Mouse (Mus musculus): ENCODE results near the gene Farsa. TPM values are rescaled to one million over a fixed set of nuclear protein-coding genes. Genes with fewer than 3 reads are reported as not detected.

Gene Farsa
- polyA plus RNA-seq, 1 experiment from 2014 or later: 68.2 TPM

- H3K4me2 ChIP-seq (ENCODE audit: low read length): no peak overlapping the region
- no peak overlapping the region for H3K4me3 ChIP-seq (replicated peaks; ENCODE audit: low read depth, low read length)
- DNase-seq (ENCODE audit: low spot score) (no peak), ATAC-seq (replicated peaks; ENCODE audit: low FRiP score, low read depth) (no peak)
- H3K27me3 ChIP-seq (ENCODE audit: insufficient read depth, low read length): no peaks in the 10 kb centered on the region
- H3K9ac ChIP-seq (ENCODE audit: low read depth, low read length): no peak overlapping the region
- H3K4me1 ChIP-seq (replicated peaks; ENCODE audit: insufficient read depth, low read length): no peaks in the 10 kb centered on the region
- no peak overlapping the region for H3K27ac ChIP-seq
- TF ChIP-seq CTCF (IDR thresholded peaks at IDR 0.05; ENCODE audit: low read depth): no peak
- no peaks in the 10 kb centered on the region for H3K9me3 ChIP-seq (replicated peaks; ENCODE audit: low read length)
- H3K36me3 ChIP-seq (ENCODE audit: insufficient read depth, low read length): no peaks in the 10 kb centered on the region
- WGBS: 84% methylated on average over 3 of the region's 3 CpGs
These were observed 43.0 kb upstream of the Farsa start for GRCm38 (mm10) chr8:84813830-84814229.

GRCm38 (mm10) chr8:84814240-84814554 is 42.6 kb upstream of the Farsa start:
- no peak for TF ChIP-seq CTCF (IDR thresholded peaks at IDR 0.05; ENCODE audit: low read depth)
- 89% methylated on average over 11 of the region's 11 CpGs for WGBS
- H3K36me3 ChIP-seq (ENCODE audit: insufficient read depth, low read length): no peaks in the 10 kb centered on the region
- no peak for DNase-seq (ENCODE audit: low spot score)
- H3K27ac ChIP-seq: no peak overlapping the region
- no peaks in the 10 kb centered on the region for H3K4me1 ChIP-seq (replicated peaks; ENCODE audit: insufficient read depth, low read length)
- no peak; the same call in 1 of the 2 replicates for ATAC-seq (replicated peaks; ENCODE audit: low FRiP score, low read depth)
- H3K9ac ChIP-seq (ENCODE audit: low read depth, low read length): no peak overlapping the region
- H3K4me3 ChIP-seq (replicated peaks; ENCODE audit: low read depth, low read length): no peak overlapping the region
- H3K4me2 ChIP-seq (ENCODE audit: low read length): no peak overlapping the region
- H3K27me3 ChIP-seq (ENCODE audit: insufficient read depth, low read length): no peaks in the 10 kb centered on the region
- H3K9me3 ChIP-seq (replicated peaks; ENCODE audit: low read length): no peaks in the 10 kb centered on the region

GRCm38 (mm10) chr8:84814555-84815441 is 42.0 kb upstream of the Farsa start:
- Histone ChIP-seq H3K36me3 (ENCODE audit: insufficient read depth, low read length) (no peaks in the 10 kb centered on the region), H3K4me3 (replicated peaks; ENCODE audit: low read depth, low read length) (no peak overlapping the region), H3K27me3 (ENCODE audit: insufficient read depth, low read length) (no peaks in the 10 kb centered on the region), H3K27ac (no peak overlapping the region), H3K9ac (ENCODE audit: low read depth, low read length) (no peak overlapping the region), H3K9me3 (replicated peaks; ENCODE audit: low read length) (no peaks in the 10 kb centered on the region), H3K4me2 (ENCODE audit: low read length) (no peak overlapping the region), H3K4me1 (replicated peaks; ENCODE audit: insufficient read depth, low read length) (no peaks in the 10 kb centered on the region)
- WGBS: 47% methylated on average over 18 of the region's 19 CpGs
- DNase-seq (ENCODE audit: low spot score) (no peak), ATAC-seq (replicated peaks; ENCODE audit: low FRiP score, low read depth) (peak; percentile 12; the same call in 1 of the 2 replicates)
- no peak for TF ChIP-seq CTCF (IDR thresholded peaks at IDR 0.05; ENCODE audit: low read depth)

GRCm38 (mm10) chr8:84815547-84815946 is 41.2 kb upstream of the Farsa start:
- WGBS: 8% methylated on average over 9 of the region's 9 CpGs
- no peaks in the 10 kb centered on the region for H3K4me1 ChIP-seq (replicated peaks; ENCODE audit: insufficient read depth, low read length)
- no peaks in the 10 kb centered on the region for H3K27me3 ChIP-seq (ENCODE audit: insufficient read depth, low read length)
- TF ChIP-seq CTCF (IDR thresholded peaks at IDR 0.05; ENCODE audit: low read depth): peak; percentile 97
- peak; percentile 69 for ATAC-seq (replicated peaks; ENCODE audit: low FRiP score, low read depth)
- H3K4me2 ChIP-seq (ENCODE audit: low read length): no peak overlapping the region
- H3K36me3 ChIP-seq (ENCODE audit: insufficient read depth, low read length): no peaks in the 10 kb centered on the region
- H3K9ac ChIP-seq (ENCODE audit: low read depth, low read length): no peak overlapping the region
- peak; percentile 90 for DNase-seq (ENCODE audit: low spot score)
- no peak overlapping the region for H3K4me3 ChIP-seq (replicated peaks; ENCODE audit: low read depth, low read length)
- no peak overlapping the region for H3K27ac ChIP-seq
- no peaks in the 10 kb centered on the region for H3K9me3 ChIP-seq (replicated peaks; ENCODE audit: low read length)

GRCm38 (mm10) chr8:84816117-84816516 is 40.7 kb upstream of the Farsa start:
- Histone ChIP-seq H3K27ac (no peak overlapping the region), H3K9me3 (replicated peaks; ENCODE audit: low read length) (no peaks in the 10 kb centered on the region), H3K9ac (ENCODE audit: low read depth, low read length) (no peak overlapping the region), H3K4me1 (replicated peaks; ENCODE audit: insufficient read depth, low read length) (no peaks in the 10 kb centered on the region), H3K4me3 (replicated peaks; ENCODE audit: low read depth, low read length) (no peak overlapping the region), H3K27me3 (ENCODE audit: insufficient read depth, low read length) (no peaks in the 10 kb centered on the region), H3K36me3 (ENCODE audit: insufficient read depth, low read length) (no peaks in the 10 kb centered on the region), H3K4me2 (ENCODE audit: low read length) (no peak overlapping the region)
- WGBS: 81% methylated on average over 17 of the region's 17 CpGs
- no peak for ATAC-seq (replicated peaks; ENCODE audit: low FRiP score, low read depth)
- no peak for TF ChIP-seq CTCF (IDR thresholded peaks at IDR 0.05; ENCODE audit: low read depth)
- no peak for DNase-seq (ENCODE audit: low spot score)

- WGBS: 52% methylated on average over 3 of the region's 3 CpGs
- H3K9ac ChIP-seq (ENCODE audit: low read depth, low read length): no peak within 1 kb of the TSS
- H3K27ac ChIP-seq: no peak within 1 kb of the TSS
- DNase-seq (ENCODE audit: low spot score): no peak
- no peak within 1 kb of the TSS for H3K4me3 ChIP-seq (replicated peaks; ENCODE audit: low read depth, low read length)
- H3K36me3 ChIP-seq (ENCODE audit: insufficient read depth, low read length): no peaks in the 10 kb centered on the region
- ATAC-seq (replicated peaks; ENCODE audit: low FRiP score, low read depth): no peak
- H3K27me3 ChIP-seq (ENCODE audit: insufficient read depth, low read length): no peaks in the 10 kb centered on the region
- H3K4me1 ChIP-seq (replicated peaks; ENCODE audit: insufficient read depth, low read length): no peaks in the 10 kb centered on the region
- H3K9me3 ChIP-seq (replicated peaks; ENCODE audit: low read length): no peaks in the 10 kb centered on the region
- H3K4me2 ChIP-seq (ENCODE audit: low read length): peak within 1 kb of the TSS; percentile 24; the same call in 1 of the 2 replicates
- no peak for TF ChIP-seq CTCF (IDR thresholded peaks at IDR 0.05; ENCODE audit: low read depth)
These were observed 34.1 kb upstream of the Farsa start, which contains the start of gene Dand5 for GRCm38 (mm10) chr8:84822723-84823122. Gene Dand5 (minus strand): TSS chr8:84822823.

Measured in kidney, postnatal 0 days (tissue).